Mouse (Mus musculus) thymus, postnatal 14 days (tissue): ENCODE measurements around the gene Sult2a7.

Experiments
- DNase-seq: peaks from one replicate; pipeline ENCODE4 v3.0.0; 2021

Sult2a7 gene

DNA sequence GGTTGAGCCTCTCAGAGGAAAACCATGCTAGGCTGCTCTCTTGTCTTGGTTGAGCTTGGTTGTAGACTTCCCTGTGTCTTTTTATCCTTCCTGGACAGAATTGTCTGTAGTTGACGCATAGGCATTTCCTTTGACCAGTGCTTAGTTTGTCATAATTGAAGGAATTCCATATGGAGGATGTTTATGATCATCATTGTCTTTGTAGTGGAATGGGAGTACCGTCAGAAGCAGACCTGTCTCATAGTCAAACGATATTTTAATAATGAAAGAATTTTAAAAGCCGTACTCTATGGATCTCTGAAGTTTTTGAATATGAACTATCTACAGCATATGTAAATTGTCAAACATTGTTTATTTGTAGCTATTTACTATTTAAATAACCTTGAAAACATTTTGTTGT lies at the start of gene Sult2a7:
Gene Sult2a7 (minus strand): TSS at position 101 of the 400 bp plus-strand sequence.
- no peak for DNase-seq

GRCm38 (mm10) chr7:14525280-14525679 lies 31.2 kb upstream of the Sult2a7 start:
- no peak for DNase-seq

GRCm38 (mm10) chr7:14522636-14523035 lies 28.6 kb upstream of the Sult2a7 start:
- DNase-seq = no peak

DNA sequence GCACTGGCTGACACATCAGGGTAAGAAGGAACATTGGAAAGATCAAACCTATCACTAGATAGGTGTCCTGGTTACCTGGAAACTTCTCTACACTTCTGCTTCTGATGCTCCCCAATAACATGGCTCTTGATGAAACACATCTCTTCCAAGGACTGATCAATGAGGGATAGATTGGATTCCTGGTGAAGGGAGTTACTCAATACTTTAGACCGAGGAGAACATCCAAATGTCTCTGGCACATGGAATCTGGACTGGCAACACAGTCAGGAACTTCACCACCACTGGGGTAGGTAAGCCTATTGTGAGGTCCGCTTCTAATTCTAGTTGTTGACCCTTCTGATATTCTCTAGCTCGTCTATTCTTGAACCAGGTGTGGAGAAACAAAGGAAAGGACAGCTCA lies 24.3 kb upstream of the Sult2a7 start:
- DNase-seq = no peak

DNA sequence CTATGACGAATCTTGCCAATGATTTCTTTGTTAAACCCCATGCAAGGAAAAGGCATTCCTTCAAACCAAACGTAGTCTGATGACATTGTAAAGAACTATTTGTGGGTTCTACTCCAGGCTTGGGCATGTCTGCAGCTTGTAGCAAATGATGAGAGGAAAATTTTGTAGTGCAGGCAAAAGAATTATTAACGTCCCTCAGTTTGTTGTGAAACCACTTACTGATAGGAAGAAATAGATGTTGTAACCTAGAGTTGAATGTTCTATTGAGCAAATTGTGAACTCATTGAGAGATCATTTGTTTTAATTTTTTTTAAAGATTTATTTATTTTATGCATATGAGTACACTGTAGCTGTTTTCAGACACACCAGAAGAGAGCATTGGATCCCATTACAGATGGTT lies 1.1 kb downstream of the Sult2a7 start:
- no peak for DNase-seq

DNA sequence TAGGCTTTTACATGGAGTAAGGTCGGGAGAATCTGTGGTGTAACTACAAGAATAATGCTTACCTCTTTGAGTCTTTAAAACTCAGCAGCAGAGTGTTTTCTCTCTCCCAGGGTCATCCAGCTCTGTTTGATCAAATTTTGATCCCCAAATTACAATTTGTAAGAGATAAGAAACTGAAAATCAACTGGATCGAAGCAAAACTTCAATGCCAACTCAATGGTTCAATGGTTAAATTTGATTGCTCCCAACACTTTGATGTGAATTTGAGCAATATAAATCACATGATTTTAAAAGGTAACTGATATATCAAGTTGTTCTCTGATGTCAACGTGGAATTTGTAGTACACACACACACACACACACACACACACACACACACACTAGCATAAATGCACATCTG lies 47.5 kb downstream of the Sult2a7 start, which contains the start of gene Sult2a8:
Gene Sult2a8 (minus strand): TSS at position 236 of the 400 bp plus-strand sequence.
- no peak for DNase-seq

- no peak for DNase-seq
Observed at GRCm38 (mm10) chr7:14439581-14439980, 54.4 kb downstream of the Sult2a7 start.

DNA sequence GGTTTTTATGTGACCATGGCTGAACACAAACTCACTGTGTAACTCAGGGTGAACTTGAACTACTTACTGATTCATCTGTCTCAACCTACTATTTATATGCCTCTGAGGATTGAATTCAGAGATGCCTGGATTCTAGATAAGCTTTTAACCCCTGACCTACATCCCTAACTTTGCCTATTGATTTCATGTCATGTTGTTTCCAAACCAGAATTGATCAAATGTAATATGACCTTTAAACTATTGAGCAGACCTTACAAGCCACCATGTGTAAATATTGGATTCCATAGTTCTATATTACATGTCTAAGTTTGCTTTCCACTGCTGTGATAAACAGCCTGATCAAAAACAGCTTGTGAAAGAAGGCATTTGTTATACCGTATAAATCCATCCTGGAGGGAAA lies 55.5 kb downstream of the Sult2a7 start:
- no peak for DNase-seq

DNA sequence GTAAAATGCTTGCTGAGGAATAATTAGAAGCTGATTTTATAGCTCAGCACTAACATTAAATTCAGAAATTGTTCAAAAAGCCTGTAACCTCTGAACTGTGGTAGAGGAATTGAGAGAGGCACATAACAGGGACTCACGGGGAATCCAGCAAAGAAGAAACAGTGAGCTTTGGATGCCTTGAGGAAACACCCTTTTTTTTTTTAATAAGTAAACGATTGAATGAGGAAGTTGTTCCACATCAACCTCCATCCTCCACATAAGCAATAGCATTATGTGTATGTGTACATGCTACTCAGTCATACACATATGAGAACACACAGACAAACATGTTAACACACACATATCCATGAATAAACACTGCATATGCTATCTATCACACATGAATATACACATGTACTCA lies 56.0 kb downstream of the Sult2a7 start:
- DNase-seq = no peak
